8 mouse cellular contexts compared by ENCODE assay signal in genomic region chr4:89469883-89470282, GRCm38 (mm10).
DNase-seq lines count a peak whose midpoint lies in the region; ATAC-seq lines count a peak whose summit lies in the region.
"Had no signal": no experiment of that assay in that cellular context is flagged by ENCODE, and none has a peak within 500 bp of the region (broad histone marks: within the 10 kb centered on the region; RNA-seq: fewer than 3 reads in every experiment).

No protein-coding gene starts in this region.

- peak; percentile 85 for DNase-seq in 3134 (ENCODE audit: extremely low read depth, insufficient read length, low spot score)
- peak; percentile 57 for DNase-seq in 416B (ENCODE audit: low read depth)
- DNase-seq in heart, postnatal 10 days, result peak; percentile 62 to 68
- peak; percentile 8 for DNase-seq in lung, postnatal 14 days
- no peak for DNase-seq in testis, postnatal 14 days (ENCODE audit: low spot score)

- no peaks in the 10 kb centered on the region for H3K36me3 ChIP-seq in forebrain, embryonic 12.5 days (replicated peaks)

- H3K4me1 ChIP-seq in forebrain, embryonic 12.5 days, result peaks cover 10% of the 10 kb centered on the region; the same call in 1 of the 2 replicates

- intact Hi-C loops in heart, postnatal 10 days (cut with DNase I), result no loop called here

- peak overlapping the region; percentile 21; the same call in 1 of the 2 replicates for H3K4me2 ChIP-seq in forebrain, embryonic 12.5 days

- H3K27ac ChIP-seq in forebrain, embryonic 12.5 days, result no peak overlapping the region
- H3K27ac ChIP-seq: macrophage had no signal

- no peak overlapping the region for H3K4me3 ChIP-seq in forebrain, embryonic 12.5 days (replicated peaks)

- no peak overlapping the region for H3K9ac ChIP-seq in forebrain, embryonic 12.5 days

- no peaks in the 10 kb centered on the region for H3K9me3 ChIP-seq in forebrain, embryonic 12.5 days

- H3K27me3 ChIP-seq in forebrain, embryonic 12.5 days, result 0 out of 2 replicates have a peak, but pooled peaks cover 3% of the 10 kb centered on the region

- WGBS in forebrain, embryonic 12.5 days, result 4% methylated on average over 8 of the region's 8 CpGs

- ATAC-seq in forebrain, embryonic 12.5 days (ENCODE audit: low FRiP score), result peak; percentile 84
- no peak for ATAC-seq in erythroblast, adult 5-6 weeks (replicated peaks; ENCODE audit: low FRiP score, poor library complexity, severe bottlenecking)
